Mouse (Mus musculus) lung, postnatal 0 days (tissue): ENCODE results near the gene Myo1g.

Experiments used
- CTCF ChIP-seq: IDR thresholded peaks from 2 replicates; pipeline ENCODE4 v1.5.1; 2016; ENCODE audit warnings: antibody characterized with exemption, mild to moderate bottlenecking
- EP300 ChIP-seq: IDR thresholded peaks from 2 replicates; pipeline ENCODE4 v1.6.1; 2016; ENCODE audit warnings: antibody characterized with exemption, mild to moderate bottlenecking, control low read depth

GRCm38 (mm10) chr11:6487496-6487895 lies 33.3 kb downstream of the Myo1g start:
- no peak for TF ChIP-seq CTCF
- no peak for TF ChIP-seq EP300
